Comparison of ENCODE assay signal across 22 mouse cellular contexts in genomic region chr8:89615863-89616558, GRCm38 (mm10).
"Had no signal": no experiment of that assay in that cellular context is flagged by ENCODE, and none has a peak within 500 bp of the region (broad histone marks: within the 10 kb centered on the region; RNA-seq: fewer than 3 reads in every experiment).

No protein-coding gene starts in this region.

- H3K36me3 ChIP-seq: heart, embryonic 10.5 days; heart, embryonic 12.5 days; hindbrain, embryonic 12.5 days; limb, embryonic 13.5 days; limb, embryonic 15.5 days; liver, embryonic 12.5 days had no signal

- H3K4me1 ChIP-seq: heart, embryonic 10.5 days; heart, embryonic 12.5 days; hindbrain, embryonic 12.5 days; limb, embryonic 13.5 days; limb, embryonic 15.5 days had no signal

- H3K4me3 ChIP-seq: heart, embryonic 10.5 days; heart, embryonic 12.5 days; hindbrain, embryonic 12.5 days; limb, embryonic 13.5 days; limb, embryonic 15.5 days; liver, embryonic 12.5 days had no signal

- ATAC-seq: forebrain, postnatal 0 days; hindbrain, postnatal 0 days; intestine, embryonic 16.5 days; liver, embryonic 12.5 days had no signal

- H3K9ac ChIP-seq: forebrain, postnatal 0 days; heart, embryonic 12.5 days; hindbrain, embryonic 12.5 days; hindbrain, embryonic 14.5 days; limb, embryonic 13.5 days; limb, embryonic 15.5 days; liver, embryonic 12.5 days; liver, embryonic 14.5 days had no signal

- DNase-seq: forebrain, postnatal 0 days; gastrocnemius, postnatal 10 days; gastrocnemius, postnatal 25 days; heart, adult 18-20 months; heart, postnatal 10 days; heart, postnatal 36 days; kidney, adult 11 months; kidney, adult 2 months; kidney, postnatal 25 days; layer of hippocampus, adult 9-11 months; layer of hippocampus, postnatal 36 days; left cerebral cortex, postnatal 4 days had no signal

- H3K9me3 ChIP-seq: hindbrain, embryonic 12.5 days; limb, embryonic 15.5 days; liver, embryonic 12.5 days had no signal

- H3K27me3 ChIP-seq: heart, embryonic 12.5 days; hindbrain, embryonic 12.5 days; liver, embryonic 12.5 days had no signal

- H3K27ac ChIP-seq: heart, embryonic 10.5 days; hindbrain, embryonic 12.5 days; hindbrain, embryonic 14.5 days; hindbrain, postnatal 0 days; limb, embryonic 13.5 days; limb, embryonic 15.5 days; liver, embryonic 12.5 days; liver, embryonic 14.5 days had no signal

- H3K4me2 ChIP-seq: heart, embryonic 12.5 days; hindbrain, embryonic 12.5 days; hindbrain, embryonic 14.5 days; limb, embryonic 13.5 days; limb, embryonic 15.5 days; liver, embryonic 12.5 days had no signal
